Mouse (Mus musculus) embryonic facial prominence, embryonic 10.5 days (tissue): ENCODE results near the gene Cdx2. TPM values are rescaled to one million over a fixed set of nuclear protein-coding genes. Genes with fewer than 3 reads are reported as not detected.

Source experiments
- DNase-seq: peaks from one replicate; pipeline ENCODE4 v3.0.0-alpha.2; 2017; ENCODE audit warnings: low spot score
- H3K27ac ChIP-seq: fragments of 300-500 bp; sonication (generic); replicated peaks from 2 replicates; pipeline ENCODE4 v1.5.1; 2016; ENCODE audit warnings: mild to moderate bottlenecking
- H3K27me3 ChIP-seq: fragments of 300-500 bp; sonication (generic); replicated peaks from 2 replicates; pipeline ENCODE4 v1.6.1; 2016; ENCODE audit warnings: low read depth, mild to moderate bottlenecking; ENCODE audit not compliant: poor library complexity, severe bottlenecking
- H3K36me3 ChIP-seq: fragments of 300-500 bp; sonication (generic); replicated peaks from 2 replicates; pipeline ENCODE4 v1.6.1; 2016; ENCODE audit warnings: mild to moderate bottlenecking, moderate library complexity
- H3K4me1 ChIP-seq: fragments of 300-500 bp; sonication (generic); 2 replicates; pipeline ENCODE4 v1.6.1; 2016
- H3K4me3 ChIP-seq: fragments of 300-500 bp; sonication (generic); 2 replicates; pipeline ENCODE4 v1.5.1; 2016; ENCODE audit warnings: mild to moderate bottlenecking, moderate library complexity
- H3K9me3 ChIP-seq: fragments of 300-500 bp; sonication (generic); 2 replicates; pipeline ENCODE4 v1.6.1; 2016; ENCODE audit warnings: mild to moderate bottlenecking
- WGBS: fragments of 180-500 bp; shearing (Covaris S2); methylation state at CpG from one replicate; pipeline ENCODE4 v1.1.7; 2016; 5-methylcytosine and 5-hydroxymethylcytosine counted together
- polyA plus RNA-seq: library from polyadenylated mRNA; unstranded; fragments of >200 nt; fragmentation: Nextera tagmentation; extraction: Ambion mirVana; gene quantifications from 2 replicates; pipeline ENCODE4 v1.2.1, GENCODE M21; 2016

Cdx2 gene
- polyA plus RNA-seq, 1 experiment from 2014 or later = not detected

DNA sequence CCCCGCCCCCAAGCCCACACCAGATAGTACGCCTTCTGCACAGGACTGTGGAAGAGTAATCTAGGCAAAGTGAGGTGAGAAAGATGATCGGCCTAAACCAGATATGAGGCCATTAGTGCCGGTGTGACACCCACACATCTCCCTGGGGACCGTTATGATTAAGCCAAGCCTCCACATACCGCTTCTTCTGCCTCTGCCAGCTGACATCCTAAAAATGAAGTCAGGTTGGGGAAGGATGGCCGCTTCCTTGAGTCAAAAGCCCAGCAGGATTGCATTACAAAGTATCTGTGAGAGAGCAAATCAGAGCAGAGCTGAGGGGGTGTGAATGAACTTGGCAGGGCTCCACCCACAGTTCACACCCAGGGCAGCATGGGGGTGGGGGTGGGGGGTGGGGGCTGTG is 25.6 kb upstream of the Cdx2 start:
- no peaks in the 10 kb centered on the region for H3K9me3 ChIP-seq
- H3K4me3 ChIP-seq = no peak overlapping the region
- H3K27me3 ChIP-seq = no peaks in the 10 kb centered on the region
- DNase-seq = peak; percentile 12
- H3K36me3 ChIP-seq = no peaks in the 10 kb centered on the region
- 56% methylated on average over 7 of the region's 7 CpGs for WGBS
- peaks cover 7% of the 10 kb centered on the region; the same call in 1 of the 2 replicates for H3K4me1 ChIP-seq
- no peak overlapping the region for H3K27ac ChIP-seq

DNA sequence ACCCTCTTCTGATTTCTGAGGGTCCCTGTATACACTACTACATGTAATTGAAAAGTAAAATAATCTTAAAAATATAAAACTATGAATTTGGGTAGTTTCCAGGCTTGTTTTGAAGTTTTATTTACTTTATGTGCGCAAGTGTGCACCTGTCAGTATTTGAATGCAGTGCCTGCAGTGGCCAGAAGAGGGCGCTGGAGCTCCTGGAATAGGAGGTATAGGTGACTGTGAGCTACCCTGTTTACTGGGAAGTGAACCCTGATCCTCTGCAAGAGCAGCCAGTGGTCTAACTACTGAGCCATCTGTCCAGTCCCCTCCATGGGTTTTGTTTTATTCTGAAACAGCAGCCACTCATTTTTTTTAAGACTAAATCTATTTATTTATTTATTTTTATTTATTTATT is 24.5 kb upstream of the Cdx2 start:
- WGBS = 41% methylated on average over 2 of the region's 2 CpGs
- Histone ChIP-seq H3K9me3 (no peaks in the 10 kb centered on the region), H3K27me3 (no peaks in the 10 kb centered on the region), H3K36me3 (no peaks in the 10 kb centered on the region), H3K27ac (no peak overlapping the region), H3K4me1 (peaks cover 7% of the 10 kb centered on the region; the same call in 1 of the 2 replicates), H3K4me3 (no peak overlapping the region)
- DNase-seq = peak; percentile 65

DNA sequence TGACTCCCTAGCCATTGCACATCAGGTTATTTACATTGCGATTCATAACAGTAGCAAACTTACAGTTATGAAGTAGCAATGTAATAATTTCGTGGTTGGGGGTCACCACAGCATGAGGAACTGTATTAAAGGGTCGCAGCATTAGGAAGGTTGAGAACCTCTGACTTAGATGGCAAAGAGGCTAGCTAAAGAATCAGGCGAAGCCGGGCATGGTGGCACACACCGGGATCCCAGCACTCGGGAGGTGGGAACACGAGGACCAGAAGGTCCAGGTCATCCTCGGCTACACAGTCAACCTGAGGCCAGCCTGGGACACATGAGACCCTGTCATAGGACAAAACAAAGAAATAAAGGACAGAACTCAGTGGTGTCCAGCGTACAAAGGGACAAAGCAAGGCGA is 22.9 kb upstream of the Cdx2 start:
- no peak for DNase-seq
- peaks cover 7% of the 10 kb centered on the region; the same call in 1 of the 2 replicates for H3K4me1 ChIP-seq
- no peaks in the 10 kb centered on the region for H3K27me3 ChIP-seq
- 83% methylated on average over 11 of the region's 11 CpGs for WGBS
- no peaks in the 10 kb centered on the region for H3K36me3 ChIP-seq
- no peak overlapping the region for H3K4me3 ChIP-seq
- no peaks in the 10 kb centered on the region for H3K9me3 ChIP-seq
- H3K27ac ChIP-seq = no peak overlapping the region

DNA sequence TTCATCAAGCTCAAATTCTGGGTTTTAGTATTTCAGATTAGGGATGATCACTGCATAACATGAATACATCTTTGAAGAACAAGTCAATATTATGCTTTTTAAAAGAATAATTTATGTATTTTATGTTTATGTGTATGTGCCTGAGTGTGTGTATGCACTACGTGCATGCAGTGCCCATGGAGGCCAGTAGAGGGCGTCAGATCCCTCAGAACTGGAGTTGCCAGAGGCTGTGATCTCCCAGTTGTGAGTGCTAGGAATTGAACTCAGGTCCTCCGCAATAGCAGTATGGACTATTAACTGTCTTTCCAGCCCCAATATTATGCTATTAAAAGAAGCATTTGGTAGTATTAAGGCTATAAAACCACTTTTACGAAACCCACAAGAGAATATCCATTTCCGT is 20.6 kb upstream of the Cdx2 start:
- Histone ChIP-seq H3K27me3 (peaks cover 8% of the 10 kb centered on the region), H3K36me3 (no peaks in the 10 kb centered on the region), H3K4me3 (no peak overlapping the region), H3K9me3 (no peaks in the 10 kb centered on the region), H3K4me1 (no peaks in the 10 kb centered on the region), H3K27ac (no peak overlapping the region)
- DNase-seq = no peak
- WGBS = 86% methylated on average over 5 of the region's 5 CpGs

DNA sequence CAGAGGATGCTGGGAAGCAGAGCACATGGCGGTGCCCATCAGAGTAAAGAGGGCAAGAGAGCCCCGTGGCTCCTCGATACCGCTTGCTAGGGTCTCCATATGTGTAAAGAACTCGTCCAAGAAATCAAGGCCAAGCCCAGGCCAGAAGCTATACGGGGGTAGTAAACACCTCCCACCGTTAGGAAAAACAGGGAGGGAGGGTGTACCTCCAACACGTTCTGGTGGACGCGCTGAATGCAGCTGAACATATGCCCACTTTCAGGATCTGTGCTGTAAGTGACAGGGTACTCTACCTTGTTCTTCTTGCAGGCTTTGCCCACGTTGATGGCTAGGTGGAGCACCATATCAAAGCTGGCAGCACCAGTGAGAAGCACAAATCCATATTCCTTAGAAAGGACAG is 18.9 kb upstream of the Cdx2 start:
- Histone ChIP-seq H3K27me3 (peaks cover 25% of the 10 kb centered on the region), H3K27ac (no peak overlapping the region), H3K4me1 (no peaks in the 10 kb centered on the region), H3K36me3 (no peaks in the 10 kb centered on the region), H3K9me3 (no peaks in the 10 kb centered on the region), H3K4me3 (no peak overlapping the region)
- 78% methylated on average over 11 of the region's 11 CpGs for WGBS
- DNase-seq = no peak

DNA sequence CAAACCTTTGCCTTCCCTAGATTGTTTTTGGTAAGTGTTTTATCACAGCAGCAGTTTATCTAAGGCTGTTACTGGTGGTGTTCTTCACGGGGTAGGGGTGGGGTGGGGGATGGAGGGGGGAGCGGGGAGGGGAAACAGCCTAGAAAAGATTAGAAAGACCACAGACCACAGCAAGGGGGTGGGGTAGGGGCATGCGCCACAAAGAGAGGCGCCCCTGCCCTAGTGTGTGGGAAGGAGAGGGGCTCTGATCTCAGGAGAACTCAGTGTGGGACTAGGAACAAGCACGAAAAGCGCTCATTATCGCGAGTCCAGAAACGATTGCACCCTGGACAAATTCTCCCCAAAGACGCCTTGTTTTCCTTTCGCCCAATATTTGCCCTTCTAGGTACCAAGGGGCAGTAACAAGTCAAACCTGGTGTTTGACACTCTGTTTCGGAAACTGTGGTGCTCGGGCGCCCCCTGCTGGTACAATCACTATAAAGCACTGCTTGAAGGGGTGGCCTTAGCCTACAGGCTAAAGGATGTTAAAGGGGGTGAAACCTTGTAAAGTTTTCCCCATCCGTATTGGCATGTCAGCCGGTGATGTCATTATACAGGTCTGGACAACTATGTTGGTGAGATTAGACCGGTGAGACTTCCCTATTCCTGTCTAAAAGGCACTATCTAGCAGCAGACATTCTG is 16.3 kb upstream of the Cdx2 start:
- H3K27ac ChIP-seq = no peak overlapping the region
- H3K9me3 ChIP-seq = no peaks in the 10 kb centered on the region
- H3K4me1 ChIP-seq = no peaks in the 10 kb centered on the region
- H3K4me3 ChIP-seq = no peak overlapping the region
- H3K36me3 ChIP-seq = no peaks in the 10 kb centered on the region
- peaks cover 50% of the 10 kb centered on the region for H3K27me3 ChIP-seq
- peak; percentile 84 for DNase-seq
- WGBS = 18% methylated on average over 17 of the region's 17 CpGs

DNA sequence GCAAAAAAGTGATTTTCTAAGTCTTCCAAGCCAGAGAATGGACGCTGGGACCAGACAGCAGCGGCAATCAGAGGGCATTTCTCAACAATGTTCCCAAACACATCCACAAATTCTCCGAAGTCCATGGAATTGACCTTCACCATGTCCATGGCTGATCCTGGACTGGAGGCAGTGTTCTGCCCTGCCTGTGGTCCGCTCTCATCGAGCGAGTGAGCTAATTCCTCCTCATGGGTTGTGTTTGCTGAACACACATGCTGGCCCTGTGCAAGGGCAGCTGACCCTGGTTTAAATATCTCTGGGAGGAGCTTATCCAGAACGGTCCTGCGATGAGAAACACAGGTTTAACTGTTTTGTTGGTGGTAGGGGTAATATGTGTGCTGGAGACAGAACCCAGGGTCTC is 15.1 kb upstream of the Cdx2 start, which contains the start of gene Urad:
Urad (minus strand) TSS at position 258 of the 400 bp plus-strand sequence.
- no peaks in the 10 kb centered on the region for H3K4me1 ChIP-seq

DNA sequence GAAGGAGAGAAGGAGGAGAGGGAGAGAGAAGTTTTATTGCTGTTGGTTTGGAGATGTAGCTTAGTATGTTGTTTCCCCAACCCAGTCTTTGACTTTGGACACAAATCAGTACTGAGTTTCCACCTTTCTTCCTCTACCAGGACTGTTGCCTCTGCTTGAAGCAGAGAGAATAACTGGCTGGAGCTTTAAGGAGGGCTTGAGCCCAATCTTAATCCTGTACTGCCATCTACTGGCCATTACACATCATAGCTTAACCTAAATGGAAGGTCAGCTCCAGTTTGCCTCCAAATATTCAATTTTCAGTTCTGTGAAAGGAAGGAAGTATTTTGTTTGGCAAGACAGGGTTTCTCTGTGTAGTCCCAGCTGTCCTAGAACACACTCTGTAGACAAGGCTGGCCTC is 12.6 kb upstream of the Cdx2 start:
- Histone ChIP-seq H3K27me3 (peaks cover 88% of the 10 kb centered on the region), H3K4me1 (no peaks in the 10 kb centered on the region), H3K4me3 (no peak overlapping the region), H3K27ac (no peak overlapping the region), H3K9me3 (no peaks in the 10 kb centered on the region), H3K36me3 (no peaks in the 10 kb centered on the region)
- peak; percentile 35 for DNase-seq

More for the DNA sequence above, 15.1 kb upstream of the Cdx2 start, which contains the start of gene Urad:
- DNase-seq = no peak
- Histone ChIP-seq H3K4me3 (no peak within 1 kb of the TSS), H3K36me3 (no peaks in the 10 kb centered on the region), H3K9me3 (no peaks in the 10 kb centered on the region), H3K27me3 (peaks cover 62% of the 10 kb centered on the region), H3K27ac (no peak within 1 kb of the TSS)
- 73% methylated on average over 8 of the region's 8 CpGs for WGBS

DNA sequence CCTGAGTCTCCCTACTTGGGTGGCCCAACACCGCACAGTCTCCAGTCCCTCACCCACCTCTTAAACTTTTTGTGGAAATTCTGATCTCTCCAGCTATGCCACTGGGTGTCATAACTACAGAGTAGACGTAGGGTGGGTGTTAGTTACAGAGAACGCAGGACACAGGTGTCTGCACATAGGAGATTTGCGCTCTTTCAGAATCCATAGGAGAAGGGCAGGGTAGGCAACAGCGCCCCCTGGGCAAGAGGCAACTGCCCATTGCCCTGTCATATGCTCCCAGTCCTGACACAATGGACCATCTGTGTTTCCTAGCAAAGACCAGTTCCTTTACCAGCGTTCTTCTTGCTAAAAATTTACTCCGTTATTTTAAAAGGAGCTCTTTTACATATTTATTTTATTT is 10.9 kb upstream of the Cdx2 start:
- Histone ChIP-seq H3K36me3 (no peaks in the 10 kb centered on the region), H3K4me1 (no peaks in the 10 kb centered on the region), H3K27ac (no peak overlapping the region), H3K27me3 (peaks cover 100% of the 10 kb centered on the region), H3K4me3 (no peak overlapping the region), H3K9me3 (no peaks in the 10 kb centered on the region)
- DNase-seq = no peak
- WGBS = 17% methylated on average over 7 of the region's 7 CpGs

DNA sequence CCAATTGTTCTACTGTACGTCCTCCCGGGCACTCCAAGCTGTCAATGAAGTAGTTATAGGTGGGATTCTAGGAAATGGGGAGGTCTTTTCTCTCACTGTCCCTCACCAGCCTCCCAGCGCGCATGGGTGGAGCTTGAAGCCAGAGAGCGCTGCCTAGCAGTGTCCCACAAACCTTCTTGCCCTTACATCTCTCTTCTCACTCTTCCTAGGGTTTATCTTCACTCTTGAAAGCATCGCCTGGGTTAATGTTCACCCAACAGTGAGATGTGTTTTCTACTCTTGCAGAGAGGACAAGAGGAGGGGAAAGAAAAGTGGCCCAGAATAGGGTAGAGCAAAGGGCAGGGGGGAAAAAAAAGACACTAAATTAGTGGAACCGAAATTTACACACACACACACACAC is 10.3 kb upstream of the Cdx2 start:
- no peak overlapping the region for H3K4me3 ChIP-seq
- H3K4me1 ChIP-seq = no peaks in the 10 kb centered on the region
- no peaks in the 10 kb centered on the region for H3K9me3 ChIP-seq
- 4% methylated on average over 7 of the region's 7 CpGs for WGBS
- H3K27ac ChIP-seq = no peak overlapping the region
- H3K36me3 ChIP-seq = no peaks in the 10 kb centered on the region
- peaks cover 100% of the 10 kb centered on the region for H3K27me3 ChIP-seq
- DNase-seq = no peak

DNA sequence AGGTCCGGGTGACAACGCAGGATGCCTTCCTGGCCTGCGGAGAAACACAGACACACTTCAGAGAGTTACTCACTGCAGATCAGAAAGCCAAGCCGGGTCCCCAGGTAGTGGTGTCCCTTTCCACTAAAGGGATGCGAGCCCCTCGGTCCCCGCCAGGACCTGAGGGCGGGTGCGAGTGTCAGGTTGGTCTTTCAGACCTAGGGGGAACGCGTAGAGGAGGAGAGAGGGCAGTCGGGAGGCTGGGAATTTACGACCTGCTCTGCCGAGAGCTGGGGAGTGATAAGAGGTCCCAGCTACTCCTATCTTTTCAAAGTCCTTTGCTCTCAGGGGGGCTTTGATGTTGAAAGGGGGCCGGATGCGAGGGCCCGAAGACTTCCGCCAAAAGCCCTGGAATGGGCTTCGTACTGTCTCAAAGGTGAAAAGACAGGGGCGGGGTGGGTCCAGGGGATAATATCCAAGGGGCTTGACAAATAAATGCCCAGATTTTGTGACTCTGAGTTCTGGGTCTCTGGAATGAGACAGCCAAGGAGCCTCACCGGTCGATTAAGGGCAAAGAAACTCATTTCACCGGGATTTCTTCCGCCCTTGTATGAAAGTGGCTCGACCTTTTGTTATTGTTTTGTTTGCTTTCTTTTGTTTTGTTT is 8.5 kb upstream of the Cdx2 start:
- no peak for DNase-seq
- Histone ChIP-seq H3K36me3 (no peaks in the 10 kb centered on the region), H3K4me3 (no peak overlapping the region), H3K9me3 (no peaks in the 10 kb centered on the region), H3K4me1 (no peaks in the 10 kb centered on the region), H3K27ac (no peak overlapping the region), H3K27me3 (peaks cover 100% of the 10 kb centered on the region)
- under 1% methylated on average over 25 of the region's 25 CpGs for WGBS

DNA sequence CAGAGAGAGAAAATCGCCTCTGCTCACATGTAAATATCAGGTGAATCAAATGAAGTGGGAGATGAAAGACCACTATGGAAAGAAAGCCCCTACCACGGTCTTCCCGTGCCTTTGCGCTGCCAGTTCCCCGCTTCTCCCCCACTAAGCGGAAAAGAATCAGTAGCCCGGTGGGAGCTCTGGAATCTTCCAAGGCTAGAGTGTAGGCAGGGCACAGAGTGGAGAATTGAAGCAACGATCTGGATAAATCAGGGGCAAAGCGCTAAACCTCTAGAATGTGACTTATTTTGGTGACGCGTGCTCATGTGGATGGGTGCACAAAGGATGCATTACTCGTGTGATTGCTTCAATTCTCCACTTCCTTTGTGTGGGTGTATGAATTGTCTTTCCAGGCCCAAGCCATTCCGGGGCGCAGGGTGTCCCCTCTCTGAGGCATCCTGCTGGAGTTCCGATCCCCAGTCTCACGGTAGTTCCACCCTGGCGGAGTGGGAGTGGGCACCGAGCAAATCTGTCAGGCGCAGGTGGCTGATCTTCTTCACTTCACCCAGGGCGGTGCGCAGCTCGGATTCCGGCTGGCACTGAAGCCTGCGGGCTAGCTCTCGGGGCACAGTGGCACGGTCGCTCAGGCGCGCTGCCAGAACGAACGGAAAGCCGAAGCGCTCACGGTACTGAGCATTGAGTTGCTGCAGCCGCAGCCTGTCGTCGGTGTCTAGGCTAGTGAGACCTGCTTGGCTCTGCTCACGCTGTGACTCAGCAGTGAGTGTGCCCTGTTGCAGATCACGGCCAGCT is 7.8 kb upstream of the Cdx2 start:
- Histone ChIP-seq H3K4me1 (no peaks in the 10 kb centered on the region), H3K36me3 (no peaks in the 10 kb centered on the region), H3K27ac (no peak overlapping the region), H3K9me3 (no peaks in the 10 kb centered on the region), H3K27me3 (peaks cover 100% of the 10 kb centered on the region), H3K4me3 (no peak overlapping the region)
- 1% methylated on average over 39 of the region's 39 CpGs for WGBS
- peak; percentile 45 for DNase-seq
